Mouse (Mus musculus) embryonic facial prominence, embryonic 13.5 days (tissue): Measurements from ENCODE around the gene Zfp280b. TPM values are rescaled to one million over a fixed set of nuclear protein-coding genes. Genes with fewer than 3 reads are reported as not detected.

ENCODE experiments used
- ATAC-seq: fragments of 200-750 bp; cut with Nextera tagmentation; 2 replicates; pipeline ENCODE4 v1.8.0; 2017; ENCODE audit warnings: low read depth; ENCODE audit not compliant: insufficient number of reproducible peaks, insufficient read depth, low FRiP score, low TSS enrichment
- H3K27ac ChIP-seq: fragments of 300-500 bp; sonication (generic); 2 replicates; pipeline ENCODE4 v1.5.1; 2015; ENCODE audit warnings: moderate library complexity, mild to moderate bottlenecking, inconsistent platforms
- H3K27me3 ChIP-seq: fragments of 300-500 bp; sonication (generic); 2 replicates; pipeline ENCODE4 v1.6.1; 2015; ENCODE audit warnings: mild to moderate bottlenecking, inconsistent platforms
- H3K36me3 ChIP-seq: fragments of 300-500 bp; sonication (generic); 2 replicates; pipeline ENCODE4 v1.6.1; 2015; ENCODE audit warnings: mild to moderate bottlenecking, inconsistent platforms
- H3K4me1 ChIP-seq: fragments of 300-500 bp; sonication (generic); 2 replicates; pipeline ENCODE4 v1.6.1; 2015; ENCODE audit warnings: inconsistent platforms
- H3K4me2 ChIP-seq: fragments of 300-500 bp; sonication (generic); 2 replicates; pipeline ENCODE4 v1.6.1; 2015; ENCODE audit warnings: moderate library complexity, mild to moderate bottlenecking, inconsistent platforms
- H3K4me3 ChIP-seq: fragments of 300-500 bp; sonication (generic); 2 replicates; pipeline ENCODE4 v1.5.1; 2015; ENCODE audit warnings: mild to moderate bottlenecking, inconsistent platforms
- H3K9ac ChIP-seq: fragments of 300-500 bp; sonication (generic); 2 replicates; pipeline ENCODE4 v1.6.1; 2015; ENCODE audit warnings: mild to moderate bottlenecking, inconsistent platforms
- H3K9me3 ChIP-seq: fragments of 300-500 bp; sonication (generic); 2 replicates; pipeline ENCODE4 v1.6.1; 2016; ENCODE audit warnings: inconsistent platforms
- WGBS: fragments of 180-500 bp; shearing (Covaris S2); methylation state at CpG from one replicate; pipeline ENCODE4 v1.1.7; 2015; ENCODE audit warnings: mixed read lengths; 5-methylcytosine and 5-hydroxymethylcytosine counted together
- polyA plus RNA-seq: library from polyadenylated mRNA; unstranded; fragments of >200 nt; fragmentation: Nextera tagmentation; extraction: Ambion mirVana; gene quantifications from 2 replicates; pipeline ENCODE4 v1.2.1, GENCODE M21; 2015

Zfp280b gene
- polyA plus RNA-seq, 1 experiment from 2014 or later: 19.1 TPM

DNA sequence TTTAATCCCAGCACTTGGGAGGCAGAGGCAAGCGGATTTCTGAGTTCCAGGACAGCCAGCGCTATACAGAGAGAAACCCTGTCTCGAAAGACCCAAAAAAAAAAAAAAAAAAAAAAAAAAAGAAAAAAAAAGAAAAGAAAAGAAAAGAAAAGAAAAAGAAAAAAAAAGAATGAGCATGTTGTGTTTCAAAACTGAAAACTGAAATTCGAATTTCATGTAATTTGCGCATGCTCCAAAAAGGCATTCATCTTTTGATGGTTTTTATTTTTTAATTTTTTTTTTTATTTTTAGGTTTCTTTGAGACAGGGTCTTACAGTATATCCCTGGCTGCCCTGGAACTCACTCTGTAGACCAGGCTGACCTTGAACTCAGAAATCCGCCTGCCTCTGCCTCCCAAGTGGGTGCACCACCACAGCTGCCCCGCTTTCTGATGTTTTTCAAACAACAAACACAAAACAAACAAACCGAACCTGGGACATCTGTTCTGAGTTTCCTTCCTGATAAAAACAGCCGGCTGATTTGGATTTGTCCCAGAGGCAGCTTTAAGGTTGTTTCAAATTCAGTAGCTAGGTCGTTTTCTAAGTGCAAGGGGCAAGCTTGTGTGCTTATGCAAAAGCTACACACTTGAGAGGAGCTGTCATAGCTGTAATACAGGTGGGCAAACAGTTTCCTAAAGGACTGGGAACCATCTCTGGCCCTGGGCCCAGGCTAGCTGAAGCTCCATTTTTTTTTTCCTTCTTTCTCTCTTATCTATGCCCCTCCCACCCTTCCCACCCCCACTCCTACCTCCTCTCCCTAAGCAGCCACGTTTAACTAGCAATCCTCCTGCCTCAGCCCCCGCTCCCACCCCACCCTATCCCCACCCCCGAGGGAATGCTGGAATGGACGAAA lies 694 bp upstream of the Zfp280b start:
- Histone ChIP-seq H3K4me3 (peak overlapping the region; percentile 92), H3K4me2 (peak overlapping the region; percentile 78), H3K9me3 (no peaks in the 10 kb centered on the region), H3K36me3 (peaks cover 14% of the 10 kb centered on the region), H3K4me1 (no peaks in the 10 kb centered on the region; the same call in 1 of the 2 replicates), H3K27ac (0 out of 2 replicates have a peak overlapping the region, but pooled peaks have one; percentile 16), H3K9ac (peak overlapping the region; percentile 97), H3K27me3 (no peaks in the 10 kb centered on the region)
- WGBS: 50% methylated on average over 14 of the region's 14 CpGs
- no peak for ATAC-seq

GRCm38 (mm10) chr10:76033119-76033455 lies 637 bp downstream of the Zfp280b start:
- peak overlapping the region; percentile 78; the same call in 1 of the 2 replicates for H3K27ac ChIP-seq
- peak overlapping the region; percentile 92 for H3K4me3 ChIP-seq

GRCm38 (mm10) chr10:76034001-76034600 lies 1.7 kb downstream of the Zfp280b start:
- Histone ChIP-seq H3K9me3 (no peaks in the 10 kb centered on the region), H3K4me3 (no peak overlapping the region), H3K27ac (no peak overlapping the region), H3K4me2 (peak overlapping the region; percentile 78), H3K9ac (no peak overlapping the region), H3K36me3 (peaks cover 37% of the 10 kb centered on the region), H3K27me3 (no peaks in the 10 kb centered on the region), H3K4me1 (no peaks in the 10 kb centered on the region; the same call in 1 of the 2 replicates)
- no peak for ATAC-seq
- WGBS: 96% methylated on average over 8 of the region's 8 CpGs

More at GRCm38 (mm10) chr10:76033119-76033455, 637 bp downstream of the Zfp280b start:
- no peaks in the 10 kb centered on the region for H3K9me3 ChIP-seq
- WGBS: 21% methylated on average over 7 of the region's 7 CpGs
- H3K9ac ChIP-seq: peak overlapping the region; percentile 97
- H3K27me3 ChIP-seq: no peaks in the 10 kb centered on the region
- H3K4me1 ChIP-seq: no peaks in the 10 kb centered on the region; the same call in 1 of the 2 replicates
- ATAC-seq: no peak
- H3K4me2 ChIP-seq: peak overlapping the region; percentile 78
- H3K36me3 ChIP-seq: peaks cover 27% of the 10 kb centered on the region

- Histone ChIP-seq H3K9me3 (no peaks in the 10 kb centered on the region), H3K36me3 (peaks cover 49% of the 10 kb centered on the region), H3K9ac (no peak overlapping the region), H3K4me3 (no peak overlapping the region), H3K27me3 (no peaks in the 10 kb centered on the region), H3K27ac (no peak overlapping the region), H3K4me1 (no peaks in the 10 kb centered on the region; the same call in 1 of the 2 replicates), H3K4me2 (no peak overlapping the region)
- ATAC-seq: no peak
These were observed 2.8 kb downstream of the Zfp280b start for GRCm38 (mm10) chr10:76035277-76035676.

DNA sequence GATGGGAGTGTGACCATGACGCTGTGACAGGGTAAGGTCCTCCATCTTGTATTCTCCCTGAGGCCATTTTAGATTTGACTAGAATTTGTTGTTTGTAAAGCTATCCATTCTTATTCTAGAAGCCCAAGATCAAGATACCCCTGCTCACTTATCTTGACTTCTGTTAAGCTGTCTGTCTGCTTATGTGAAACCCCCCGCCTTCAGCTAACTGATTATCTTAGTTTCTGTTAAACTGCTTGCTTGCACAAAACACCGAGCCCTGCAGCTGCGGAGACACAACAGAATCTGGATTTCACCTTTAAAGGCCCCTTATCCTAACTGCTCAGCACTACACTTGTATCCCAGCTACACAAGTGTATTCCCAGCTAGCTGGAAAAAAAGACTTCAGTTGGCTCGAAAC lies 4.5 kb downstream of the Zfp280b start:
- Histone ChIP-seq H3K4me3 (no peak overlapping the region), H3K4me1 (no peaks in the 10 kb centered on the region; the same call in 1 of the 2 replicates), H3K27me3 (no peaks in the 10 kb centered on the region), H3K4me2 (no peak overlapping the region), H3K9me3 (no peaks in the 10 kb centered on the region), H3K9ac (no peak overlapping the region), H3K36me3 (peaks cover 63% of the 10 kb centered on the region), H3K27ac (no peak overlapping the region)
- 95% methylated on average over 5 of the region's 5 CpGs for WGBS
- no peak for ATAC-seq

- no peak for ATAC-seq
- WGBS: 30% methylated on average over 5 of the region's 5 CpGs
These were observed 12.9 kb downstream of the Zfp280b start for GRCm38 (mm10) chr10:76045343-76045742.

DNA sequence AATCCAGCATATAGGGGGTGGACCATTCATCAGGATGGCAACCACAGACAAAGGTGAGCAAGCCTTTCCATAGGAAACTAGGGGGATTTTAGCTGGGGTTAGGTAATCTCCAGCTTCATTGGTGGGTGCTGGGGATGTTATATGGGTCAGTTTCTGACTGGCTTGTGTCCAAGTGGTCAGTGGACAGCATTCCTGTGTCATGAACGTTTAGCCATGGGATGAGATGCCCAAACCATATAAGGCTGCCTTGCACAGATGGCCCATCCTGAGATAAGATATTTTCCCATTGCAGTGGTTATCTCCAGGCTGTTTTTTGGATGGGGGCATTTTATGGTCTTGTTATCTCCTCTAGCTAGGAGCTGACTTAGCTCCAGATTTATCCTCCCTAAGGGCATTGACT lies 14.3 kb downstream of the Zfp280b start:
- no peak overlapping the region for H3K27ac ChIP-seq
- peaks cover 3% of the 10 kb centered on the region; the same call in 1 of the 2 replicates for H3K4me1 ChIP-seq
- no peak overlapping the region for H3K4me2 ChIP-seq
- H3K4me3 ChIP-seq: no peak overlapping the region
- H3K36me3 ChIP-seq: peaks cover 14% of the 10 kb centered on the region
- H3K27me3 ChIP-seq: no peaks in the 10 kb centered on the region
- 59% methylated on average over 1 of the region's 1 CpGs for WGBS
- no peaks in the 10 kb centered on the region for H3K9me3 ChIP-seq
- H3K9ac ChIP-seq: no peak overlapping the region
- no peak for ATAC-seq

More at GRCm38 (mm10) chr10:76045343-76045742, 12.9 kb downstream of the Zfp280b start:
- H3K4me2 ChIP-seq: no peak overlapping the region
- H3K4me3 ChIP-seq: no peak overlapping the region
- H3K27me3 ChIP-seq: no peaks in the 10 kb centered on the region
- peaks cover 28% of the 10 kb centered on the region for H3K36me3 ChIP-seq
- H3K9me3 ChIP-seq: no peaks in the 10 kb centered on the region
- peaks cover 3% of the 10 kb centered on the region; the same call in 1 of the 2 replicates for H3K4me1 ChIP-seq
- H3K27ac ChIP-seq: no peak overlapping the region
- H3K9ac ChIP-seq: no peak overlapping the region

- 51% methylated on average over 5 of the region's 5 CpGs for whole genome bisulfite sequencing
- Histone ChIP-seq H3K4me1 (peaks cover 3% of the 10 kb centered on the region; the same call in 1 of the 2 replicates), H3K27me3 (no peaks in the 10 kb centered on the region), H3K36me3 (peaks cover 14% of the 10 kb centered on the region), H3K4me2 (no peak overlapping the region), H3K9me3 (no peaks in the 10 kb centered on the region), H3K27ac (no peak overlapping the region), H3K4me3 (no peak overlapping the region), H3K9ac (no peak overlapping the region)
- no peak for ATAC-seq
These were observed 14.9 kb downstream of the Zfp280b start for GRCm38 (mm10) chr10:76047182-76047869.

- no peak overlapping the region for H3K4me3 ChIP-seq
- no peak overlapping the region for H3K27ac ChIP-seq
- peaks cover 4% of the 10 kb centered on the region for H3K36me3 ChIP-seq
- H3K4me1 ChIP-seq: peaks cover 3% of the 10 kb centered on the region; the same call in 1 of the 2 replicates
- no peaks in the 10 kb centered on the region for H3K9me3 ChIP-seq
- 36% methylated on average over 6 of the region's 6 CpGs for WGBS
- H3K9ac ChIP-seq: no peak overlapping the region
- no peak overlapping the region for H3K4me2 ChIP-seq
- no peaks in the 10 kb centered on the region for H3K27me3 ChIP-seq
- no peak for ATAC-seq
These were observed 16.5 kb downstream of the Zfp280b start for GRCm38 (mm10) chr10:76048967-76049366.

DNA sequence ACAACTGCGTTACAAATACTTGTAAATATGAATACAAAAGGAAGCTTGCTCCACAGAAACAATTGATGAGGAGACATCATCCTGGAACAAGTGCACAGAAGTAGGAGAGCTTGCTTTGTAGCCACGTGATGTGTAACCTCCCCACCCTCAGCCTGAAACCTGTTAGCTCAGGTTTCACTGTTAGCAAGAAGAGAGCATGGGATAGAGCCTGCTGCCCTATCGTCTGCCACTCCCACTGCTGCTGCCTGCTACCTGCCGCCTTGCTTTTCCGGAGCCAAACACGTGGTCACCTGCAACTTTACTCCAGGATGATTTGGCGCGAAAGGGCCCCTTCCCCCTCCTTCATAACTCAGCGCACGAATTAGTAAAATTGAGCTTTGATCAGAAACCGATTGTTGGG lies 19.4 kb downstream of the Zfp280b start:
- no peaks in the 10 kb centered on the region for H3K27me3 ChIP-seq
- no peak overlapping the region for H3K4me3 ChIP-seq
- H3K4me1 ChIP-seq: no peaks in the 10 kb centered on the region
- H3K9me3 ChIP-seq: no peaks in the 10 kb centered on the region
- ATAC-seq: no peak
- WGBS: 78% methylated on average over 11 of the region's 11 CpGs
- no peak overlapping the region for H3K9ac ChIP-seq
- no peak overlapping the region for H3K27ac ChIP-seq
- H3K36me3 ChIP-seq: no peaks in the 10 kb centered on the region
- no peak overlapping the region for H3K4me2 ChIP-seq

DNA sequence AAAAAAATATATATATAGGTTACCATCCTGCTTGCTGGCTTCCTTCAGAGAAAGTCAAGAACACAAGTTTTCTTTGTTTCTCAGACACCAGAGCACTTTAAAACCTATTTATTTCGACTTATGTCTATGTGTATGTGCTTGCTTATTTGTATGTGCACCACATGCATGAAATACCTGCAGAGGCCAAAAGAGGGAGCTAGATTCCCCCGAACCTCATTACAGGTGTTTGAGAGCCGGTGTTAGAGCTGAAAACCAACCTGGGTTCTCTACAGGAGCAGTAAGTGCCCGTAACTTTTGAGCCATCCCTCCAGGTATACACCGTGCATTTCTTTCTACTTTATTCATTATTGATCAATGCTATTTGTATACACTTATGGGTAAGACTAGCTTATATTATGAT lies 30.0 kb downstream of the Zfp280b start:
- H3K9me3 ChIP-seq: 0 out of 2 replicates have a peak, but pooled peaks cover 2% of the 10 kb centered on the region
- no peaks in the 10 kb centered on the region for H3K4me1 ChIP-seq
- H3K4me3 ChIP-seq: no peak overlapping the region
- H3K4me2 ChIP-seq: no peak overlapping the region
- H3K9ac ChIP-seq: no peak overlapping the region
- no peak overlapping the region for H3K27ac ChIP-seq
- ATAC-seq: no peak
- 91% methylated on average over 5 of the region's 5 CpGs for WGBS
- H3K27me3 ChIP-seq: no peaks in the 10 kb centered on the region
- no peaks in the 10 kb centered on the region for H3K36me3 ChIP-seq
